Mouse (Mus musculus): ENCODE measurements around the gene Cope.
A peak's percentile ranks its signal among the peaks of the same experiment; 100 is the strongest.

The Cope gene

GRCm38 (mm10) chr8:70302358-70302890 lies at the start of gene Cope, which contains the start of gene Ddx49:
Cope (plus strand) TSS chr8:70302518.
Ddx49 (minus strand) TSS chr8:70302489.
- DNase-seq (ENCODE audit: low spot score) = peak; percentile 84

- no peak for DNase-seq (ENCODE audit: low spot score)
Measured at GRCm38 (mm10) chr8:70254628-70255027, 47.7 kb upstream of the Cope start.

- DNase-seq (ENCODE audit: low spot score) = no peak
Measured at GRCm38 (mm10) chr8:70257456-70257855, 44.9 kb upstream of the Cope start.

- no peak for DNase-seq (ENCODE audit: low spot score)
Measured at GRCm38 (mm10) chr8:70258600-70258999, 43.7 kb upstream of the Cope start.

GRCm38 (mm10) chr8:70259043-70259442 lies 43.3 kb upstream of the Cope start:
- DNase-seq (ENCODE audit: low spot score) = no peak

- DNase-seq (ENCODE audit: low spot score) = no peak
Measured at GRCm38 (mm10) chr8:70267674-70268073, 34.6 kb upstream of the Cope start.

- DNase-seq (ENCODE audit: low spot score) = no peak
Measured at GRCm38 (mm10) chr8:70268311-70268710, 34.0 kb upstream of the Cope start.

GRCm38 (mm10) chr8:70268799-70269565 lies 33.3 kb upstream of the Cope start:
- no peak for DNase-seq (ENCODE audit: low spot score)

GRCm38 (mm10) chr8:70272949-70273348 lies 29.4 kb upstream of the Cope start:
- no peak for DNase-seq (ENCODE audit: low spot score)

GRCm38 (mm10) chr8:70274350-70274749 lies 28.0 kb upstream of the Cope start:
- no peak for DNase-seq (ENCODE audit: low spot score)

- DNase-seq (ENCODE audit: low spot score) = no peak
Measured at GRCm38 (mm10) chr8:70276476-70276875, 25.8 kb upstream of the Cope start.

- no peak for DNase-seq (ENCODE audit: low spot score)
Measured at GRCm38 (mm10) chr8:70278175-70278574, 24.1 kb upstream of the Cope start.

GRCm38 (mm10) chr8:70279266-70279665 lies 23.1 kb upstream of the Cope start:
- no peak for DNase-seq (ENCODE audit: low spot score)

GRCm38 (mm10) chr8:70281001-70281400 lies 21.3 kb upstream of the Cope start:
- no peak for DNase-seq (ENCODE audit: low spot score)

- peak; percentile 50 for DNase-seq (ENCODE audit: low spot score)
Measured at GRCm38 (mm10) chr8:70282603-70283135, 19.6 kb upstream of the Cope start, which contains the start of gene Homer3. Homer3 (plus strand) TSS chr8:70282827.

- DNase-seq (ENCODE audit: low spot score) = no peak
Measured at GRCm38 (mm10) chr8:70283136-70284077, 18.9 kb upstream of the Cope start.

GRCm38 (mm10) chr8:70284421-70284820 lies 17.9 kb upstream of the Cope start:
- DNase-seq (ENCODE audit: low spot score) = no peak

GRCm38 (mm10) chr8:70285304-70285703 lies 17.0 kb upstream of the Cope start:
- DNase-seq (ENCODE audit: low spot score) = no peak

- no peak for DNase-seq (ENCODE audit: low spot score)
Measured at GRCm38 (mm10) chr8:70286737-70287136, 15.6 kb upstream of the Cope start.

GRCm38 (mm10) chr8:70293988-70294405 lies 8.3 kb upstream of the Cope start:
- no peak for DNase-seq (ENCODE audit: low spot score)

- DNase-seq (ENCODE audit: low spot score) = no peak
Measured at GRCm38 (mm10) chr8:70300881-70301280, 1.4 kb upstream of the Cope start.

- DNase-seq (ENCODE audit: low spot score) = no peak
Measured at GRCm38 (mm10) chr8:70302901-70303300, 583 bp downstream of the Cope start.
